Mouse (Mus musculus) liver, embryonic 11.5 days (tissue): ENCODE results near the gene Galnt7. TPM values are rescaled to one million over a fixed set of nuclear protein-coding genes. Genes with fewer than 3 reads are reported as not detected.
A peak's percentile ranks its signal among the peaks of the same experiment; 100 is the strongest.
"Not testable (repeated sequence)": the region's sequence is repeated elsewhere in the genome, so short reads cannot be mapped to it uniquely, and the experiment has no call there.

ENCODE experiments used
- ATAC-seq: fragments of 200-750 bp; cut with Nextera tagmentation; replicated peaks from 2 replicates; pipeline ENCODE4 v1.8.0; 2017; ENCODE audit warnings: moderate number of reproducible peaks, mild to moderate bottlenecking, moderate TSS enrichment, moderate library complexity; ENCODE audit not compliant: low FRiP score
- DNase-seq: peaks from one replicate; pipeline ENCODE4 v3.0.0-alpha.2; 2017; ENCODE audit warnings: low spot score
- H3K27ac ChIP-seq: fragments of 300-500 bp; sonication (generic); 2 replicates; pipeline ENCODE4 v1.5.1; 2014; ENCODE audit warnings: mild to moderate bottlenecking, low read depth, low read length, control low read depth
- H3K27me3 ChIP-seq: fragments of 300-500 bp; sonication (generic); replicated peaks from 2 replicates; pipeline ENCODE4 v1.6.1; 2014; ENCODE audit warnings: low read length, mixed read lengths; ENCODE audit not compliant: control insufficient read depth, insufficient read depth
- H3K36me3 ChIP-seq: fragments of 300-500 bp; sonication (generic); 2 replicates; pipeline ENCODE4 v1.6.1; 2014; ENCODE audit warnings: mild to moderate bottlenecking, low read length, moderate library complexity, mixed read lengths; ENCODE audit not compliant: control insufficient read depth, insufficient read depth
- H3K4me1 ChIP-seq: fragments of 300-500 bp; sonication (generic); replicated peaks from 2 replicates; pipeline ENCODE4 v1.6.1; 2014; ENCODE audit warnings: low read length, mixed read lengths; ENCODE audit not compliant: control insufficient read depth, insufficient read depth
- H3K4me2 ChIP-seq: fragments of 300-500 bp; sonication (generic); 2 replicates; pipeline ENCODE4 v1.6.1; 2014; ENCODE audit warnings: mild to moderate bottlenecking, control low read depth, moderate library complexity
- H3K4me3 ChIP-seq: fragments of 300-500 bp; sonication (generic); 2 replicates; pipeline ENCODE4 v1.5.1; 2014; ENCODE audit warnings: low read depth, low read length, control low read depth
- H3K9ac ChIP-seq: fragments of 300-500 bp; sonication (generic); 2 replicates; pipeline ENCODE4 v1.6.1; 2014; ENCODE audit warnings: low read depth, low read length, control low read depth
- H3K9me3 ChIP-seq: fragments of 300-500 bp; sonication (generic); 2 replicates; pipeline ENCODE4 v1.6.1; 2016; ENCODE audit warnings: low read length, inconsistent platforms, mixed read lengths; ENCODE audit not compliant: control insufficient read depth
- WGBS: fragments of 180-500 bp; shearing (Covaris S2); extraction: QIAGEN DNeasy Blood & Tissue Kit; methylation state at CpG from one replicate; pipeline ENCODE4 v1.1.7; 2014; 5-methylcytosine and 5-hydroxymethylcytosine counted together
- polyA plus RNA-seq: library from polyadenylated mRNA; unstranded; fragments of >200 nt; fragmentation: Nextera tagmentation; extraction: Ambion mirVana; gene quantifications from 2 replicates; pipeline ENCODE4 v1.2.1, GENCODE M21; 2014

Galnt7 gene
- polyA plus RNA-seq, 1 experiment from 2014 or later, result 17.4 TPM

GRCm38 (mm10) chr8:57533106-57533505, 119.7 kb downstream of the Galnt7 start:
- peaks cover 7% of the 10 kb centered on the region for H3K36me3 ChIP-seq
- DNase-seq, result no peak
- 83% methylated on average over 4 of the region's 4 CpGs for WGBS

GRCm38 (mm10) chr8:57532223-57532622, 120.6 kb downstream of the Galnt7 start:
- Histone ChIP-seq H3K4me1 (no peaks in the 10 kb centered on the region), H3K27ac (no peak overlapping the region), H3K27me3 (no peaks in the 10 kb centered on the region), H3K4me3 (no peak overlapping the region), H3K36me3 (peaks cover 7% of the 10 kb centered on the region), H3K9me3 (no peaks in the 10 kb centered on the region), H3K9ac (no peak overlapping the region), H3K4me2 (no peak overlapping the region)
- 57% methylated on average over 2 of the region's 2 CpGs for WGBS
- ATAC-seq (no peak), DNase-seq (no peak)

More at GRCm38 (mm10) chr8:57533106-57533505, 119.7 kb downstream of the Galnt7 start:
- no peaks in the 10 kb centered on the region for H3K9me3 ChIP-seq
- H3K4me3 ChIP-seq, result no peak overlapping the region
- H3K27me3 ChIP-seq, result no peaks in the 10 kb centered on the region
- H3K9ac ChIP-seq, result no peak overlapping the region
- no peak overlapping the region for H3K27ac ChIP-seq
- H3K4me1 ChIP-seq, result no peaks in the 10 kb centered on the region
- ATAC-seq, result no peak
- no peak overlapping the region for H3K4me2 ChIP-seq

GRCm38 (mm10) chr8:57530666-57531349, 122.0 kb downstream of the Galnt7 start:
- H3K4me2 ChIP-seq, result no peak overlapping the region
- H3K4me3 ChIP-seq, result no peak overlapping the region
- DNase-seq (peak; percentile 48), ATAC-seq (peak; percentile 33; the same call in 1 of the 2 replicates)
- H3K27me3 ChIP-seq, result no peaks in the 10 kb centered on the region
- no peak overlapping the region for H3K9ac ChIP-seq
- 34% methylated on average over 15 of the region's 15 CpGs for WGBS
- H3K9me3 ChIP-seq, result no peaks in the 10 kb centered on the region
- H3K4me1 ChIP-seq, result no peaks in the 10 kb centered on the region
- no peak overlapping the region for H3K27ac ChIP-seq
- H3K36me3 ChIP-seq, result peaks cover 5% of the 10 kb centered on the region

- ATAC-seq (no peak), DNase-seq (no peak)
- no peaks in the 10 kb centered on the region for H3K4me1 ChIP-seq
- no peak overlapping the region for H3K27ac ChIP-seq
- no peaks in the 10 kb centered on the region for H3K9me3 ChIP-seq
- H3K9ac ChIP-seq, result no peak overlapping the region
- no peaks in the 10 kb centered on the region for H3K27me3 ChIP-seq
- no peak overlapping the region for H3K4me3 ChIP-seq
- 92% methylated on average over 13 of the region's 13 CpGs for WGBS
- no peak overlapping the region for H3K4me2 ChIP-seq
- H3K36me3 ChIP-seq, result peaks cover 3% of the 10 kb centered on the region; the same call in 1 of the 2 replicates
These were observed 122.6 kb downstream of the Galnt7 start for GRCm38 (mm10) chr8:57530238-57530637.

DNA sequence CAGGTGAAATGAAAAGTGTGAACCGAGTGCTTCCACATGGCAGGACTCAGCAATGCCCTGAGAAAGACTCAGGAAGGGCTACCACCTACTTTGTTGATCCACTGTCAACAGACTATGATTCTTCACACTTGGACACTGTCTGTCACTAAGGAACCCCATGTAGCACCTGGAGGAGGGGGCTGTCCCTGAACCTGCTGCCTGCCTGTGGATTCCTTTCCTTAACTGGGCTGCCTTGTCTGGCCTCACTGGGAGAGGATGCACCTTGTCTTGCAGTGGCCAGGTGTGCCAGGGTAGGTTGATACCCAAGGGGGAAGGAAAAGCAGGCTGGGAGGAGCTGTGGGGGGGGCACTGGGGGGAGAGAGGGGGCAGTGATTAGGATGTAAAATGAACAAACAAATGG, 124.8 kb downstream of the Galnt7 start:
- Histone ChIP-seq H3K27ac (no peak overlapping the region), H3K36me3 (no peaks in the 10 kb centered on the region; the same call in 1 of the 2 replicates), H3K9me3 (no peaks in the 10 kb centered on the region), H3K4me2 (no peak overlapping the region), H3K27me3 (no peaks in the 10 kb centered on the region), H3K9ac (no peak overlapping the region), H3K4me1 (no peaks in the 10 kb centered on the region), H3K4me3 (no peak overlapping the region)
- 100% methylated on average over 1 of the region's 1 CpGs for WGBS
- no peak for ATAC-seq
- no peak for DNase-seq

DNA sequence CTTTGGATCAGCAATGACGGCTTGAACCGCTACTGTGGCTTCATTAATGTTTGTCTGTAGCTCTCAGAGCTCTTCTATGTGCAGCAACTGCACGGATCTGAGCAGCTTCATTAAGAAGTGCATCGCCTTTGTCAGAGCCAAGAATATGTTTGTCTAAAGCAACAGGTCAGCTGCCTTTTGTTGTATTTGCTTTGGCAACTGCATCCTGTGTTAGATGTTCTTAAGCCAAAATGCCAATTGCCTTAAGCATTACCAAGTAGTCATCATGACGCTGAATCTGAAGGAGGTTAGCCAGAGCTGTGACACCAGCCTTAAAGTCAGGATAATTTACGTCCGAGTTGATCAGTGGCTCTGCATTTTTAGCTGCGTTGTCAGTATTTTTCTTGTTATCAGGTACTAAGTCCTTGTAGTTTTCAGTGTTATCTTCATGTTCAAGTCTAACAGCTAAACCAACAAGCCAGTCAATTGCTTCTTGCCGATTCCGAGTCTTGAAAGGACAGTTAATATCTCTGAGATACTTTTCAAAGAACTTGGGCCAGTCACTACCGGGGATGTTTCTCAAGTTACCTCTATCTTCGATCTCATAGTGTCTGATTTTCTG, 132.5 kb downstream of the Galnt7 start:
- ATAC-seq (peak; percentile 69), DNase-seq (no peak)
- H3K4me3 ChIP-seq, result no peak overlapping the region
- H3K9ac ChIP-seq, result 0 out of 2 replicates have a peak overlapping the region, but pooled peaks have one; percentile 26
- H3K9me3 ChIP-seq, result no peaks in the 10 kb centered on the region
- H3K27ac ChIP-seq, result peak overlapping the region; percentile 67
- peak overlapping the region; percentile 44 for H3K4me2 ChIP-seq
- H3K36me3 ChIP-seq, result peaks cover 7% of the 10 kb centered on the region; the same call in 1 of the 2 replicates
- H3K4me1 ChIP-seq, result peaks cover 7% of the 10 kb centered on the region
- no peaks in the 10 kb centered on the region for H3K27me3 ChIP-seq
- 60% methylated on average over 12 of the region's 12 CpGs for WGBS

- ATAC-seq (no peak), DNase-seq (no peak)
- peaks cover 7% of the 10 kb centered on the region for H3K4me1 ChIP-seq
- no peaks in the 10 kb centered on the region for H3K9me3 ChIP-seq
- WGBS, result 87% methylated on average over 3 of the region's 3 CpGs
- H3K27me3 ChIP-seq, result no peaks in the 10 kb centered on the region
- H3K27ac ChIP-seq, result no peak overlapping the region
- H3K4me2 ChIP-seq, result no peak overlapping the region
- no peak overlapping the region for H3K9ac ChIP-seq
- peaks cover 19% of the 10 kb centered on the region for H3K36me3 ChIP-seq
- no peak overlapping the region for H3K4me3 ChIP-seq
These were observed 135.1 kb downstream of the Galnt7 start for GRCm38 (mm10) chr8:57517723-57518122.

DNA sequence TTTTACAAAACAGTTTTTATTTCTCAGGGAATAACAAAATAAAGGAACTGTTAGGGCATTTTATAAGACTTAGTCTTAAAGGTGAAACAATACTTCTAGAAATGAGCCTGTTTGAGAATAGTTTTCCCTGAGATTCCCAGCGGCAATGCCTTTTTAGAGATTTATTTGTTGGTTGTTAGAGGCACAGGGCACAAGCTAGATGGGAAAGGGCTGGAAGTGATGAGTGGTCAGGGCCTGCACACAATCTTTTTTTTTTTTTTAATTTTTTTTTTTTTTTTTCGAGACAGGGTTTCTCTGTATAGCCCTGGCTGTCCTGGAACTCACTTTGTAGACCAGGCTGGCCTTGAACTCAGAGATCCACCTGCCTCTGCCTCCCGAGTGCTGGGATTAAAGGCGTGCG, 136.1 kb downstream of the Galnt7 start:
- ATAC-seq, H3K4me2 ChIP-seq, H3K9ac ChIP-seq, H3K27ac ChIP-seq, H3K27me3 ChIP-seq, H3K4me3 ChIP-seq, H3K4me1 ChIP-seq, DNase-seq, H3K9me3 ChIP-seq: not testable (repeated sequence)
- 79% methylated on average over 5 of the region's 5 CpGs for WGBS
- H3K36me3 ChIP-seq, result peaks cover 19% of the 10 kb centered on the region
